Mouse (Mus musculus) heart, embryonic 16.5 days (tissue): ENCODE measurements at regions not wholly inside any gene's neighbourhood (a gene's known extent, or its start where the extent isn't known, plus 50 kb on each side); places are given as distances from the start of the nearest gene placed in this dataset.

Experiments
- ATAC-seq: fragments of 200-750 bp; cut with Nextera tagmentation; replicated peaks from 2 replicates; pipeline ENCODE4 v1.8.0; 2017; ENCODE audit warnings: moderate number of reproducible peaks; ENCODE audit not compliant: insufficient read depth, low FRiP score; ENCODE audit errors: extremely low read depth
- H3K27ac ChIP-seq: fragments of 300-500 bp; sonication (generic); 2 replicates; pipeline ENCODE4 v1.5.1; 2014; ENCODE audit warnings: mild to moderate bottlenecking, low read length, control low read depth, moderate library complexity
- H3K27me3 ChIP-seq: fragments of 300-500 bp; sonication (generic); 2 replicates; pipeline ENCODE4 v1.6.1; 2014; ENCODE audit warnings: low read length, mixed read lengths; ENCODE audit not compliant: control insufficient read depth, insufficient read depth
- H3K36me3 ChIP-seq: fragments of 300-500 bp; sonication (generic); 2 replicates; pipeline ENCODE4 v1.6.1; 2014; ENCODE audit not compliant: control insufficient read depth, insufficient read depth
- H3K4me1 ChIP-seq: fragments of 300-500 bp; sonication (generic); 2 replicates; pipeline ENCODE4 v1.6.1; 2014; ENCODE audit warnings: low read length, mixed read lengths; ENCODE audit not compliant: control insufficient read depth, insufficient read depth
- H3K4me2 ChIP-seq: fragments of 300-500 bp; sonication (generic); 2 replicates; pipeline ENCODE4 v1.6.1; 2014; ENCODE audit warnings: low read depth, mild to moderate bottlenecking, control low read depth, low read length
- H3K4me3 ChIP-seq: fragments of 300-500 bp; sonication (generic); 2 replicates; pipeline ENCODE4 v1.5.1; 2014; ENCODE audit warnings: mild to moderate bottlenecking, control low read depth, low read length
- H3K9ac ChIP-seq: fragments of 300-500 bp; sonication (generic); 2 replicates; pipeline ENCODE4 v1.6.1; 2014; ENCODE audit warnings: low read length, control low read depth
- H3K9me3 ChIP-seq: fragments of 300-500 bp; sonication (generic); replicated peaks from 2 replicates; pipeline ENCODE4 v1.6.1; 2016; ENCODE audit warnings: low read length; ENCODE audit not compliant: control insufficient read depth
- WGBS: fragments of 180-500 bp; shearing (Covaris S2); extraction: QIAGEN DNeasy Blood & Tissue Kit; methylation state at CpG from one replicate; pipeline ENCODE4 v1.1.7; 2014; 5-methylcytosine and 5-hydroxymethylcytosine counted together

DNA sequence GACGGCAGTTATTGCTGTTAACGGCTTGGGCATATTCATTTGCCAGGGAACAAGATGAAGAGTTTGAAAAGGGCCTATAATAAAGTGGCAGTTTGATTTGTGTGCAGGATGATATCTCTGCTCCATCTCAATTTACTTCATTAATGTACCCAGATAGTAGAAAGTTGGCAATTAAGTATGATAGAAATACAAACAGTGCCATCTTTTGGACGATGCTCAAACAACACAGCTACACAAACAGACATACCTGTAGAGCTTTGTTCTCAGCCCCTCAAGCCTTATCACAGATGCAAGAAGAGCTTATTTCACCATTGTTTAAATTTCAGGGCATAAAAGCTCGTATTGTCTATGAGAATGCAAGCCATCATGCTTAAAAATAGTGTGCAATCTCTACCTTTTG lies 82.2 kb downstream of the Tnfsf11 start:
- Histone ChIP-seq H3K27me3 (no peaks in the 10 kb centered on the region), H3K4me3 (no peak overlapping the region), H3K4me2 (no peak overlapping the region), H3K9ac (no peak overlapping the region), H3K9me3 (no peaks in the 10 kb centered on the region), H3K4me1 (no peaks in the 10 kb centered on the region), H3K27ac (no peak overlapping the region), H3K36me3 (no peaks in the 10 kb centered on the region)
- 66% methylated on average over 4 of the region's 4 CpGs for WGBS
- ATAC-seq = no peak

DNA sequence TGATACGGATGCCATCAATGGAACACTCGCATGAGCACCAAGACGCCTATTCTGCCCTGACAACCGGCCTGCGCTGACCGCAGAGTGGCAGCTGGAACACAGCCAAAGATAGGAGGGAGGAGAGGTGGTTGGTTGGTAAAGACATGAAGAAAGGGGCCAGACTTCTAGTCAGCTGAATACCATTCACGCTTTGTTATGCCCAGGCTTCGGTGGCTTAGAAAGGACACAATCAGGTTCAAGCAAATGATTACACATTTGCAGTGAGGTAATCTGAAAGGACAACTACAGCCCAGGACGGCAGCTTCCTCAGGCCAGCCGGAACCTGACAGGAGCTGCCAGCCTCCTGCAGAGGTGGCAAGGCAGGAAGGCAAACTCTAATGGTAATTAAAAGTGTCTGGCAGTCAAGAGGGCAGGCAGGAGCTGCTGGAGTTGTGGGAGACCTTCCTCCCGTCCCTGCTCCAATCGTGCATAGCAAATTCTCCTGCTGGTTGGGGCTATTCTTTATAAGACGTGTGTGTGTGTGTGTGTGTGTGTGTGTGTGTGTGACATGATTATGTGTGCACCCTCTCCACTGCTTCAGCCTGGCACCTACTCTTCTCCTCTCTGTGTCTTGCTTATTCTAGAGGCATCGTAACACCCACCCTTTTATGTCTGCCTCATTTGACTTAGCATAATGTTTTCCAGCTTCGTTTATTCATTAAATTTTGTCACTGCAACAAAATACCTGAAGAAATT lies 91.4 kb downstream of the Tnfsf11 start:
- Histone ChIP-seq H3K9ac (no peak overlapping the region), H3K36me3 (no peaks in the 10 kb centered on the region), H3K4me1 (peaks cover 11% of the 10 kb centered on the region), H3K27me3 (no peaks in the 10 kb centered on the region), H3K9me3 (no peaks in the 10 kb centered on the region), H3K4me3 (no peak overlapping the region), H3K4me2 (peak overlapping the region; percentile 55), H3K27ac (no peak overlapping the region; the same call in 1 of the 2 replicates)
- ATAC-seq = 0 out of 2 replicates have a peak, but pooled peaks have one; percentile 49
- 24% methylated on average over 15 of the region's 15 CpGs for WGBS

DNA sequence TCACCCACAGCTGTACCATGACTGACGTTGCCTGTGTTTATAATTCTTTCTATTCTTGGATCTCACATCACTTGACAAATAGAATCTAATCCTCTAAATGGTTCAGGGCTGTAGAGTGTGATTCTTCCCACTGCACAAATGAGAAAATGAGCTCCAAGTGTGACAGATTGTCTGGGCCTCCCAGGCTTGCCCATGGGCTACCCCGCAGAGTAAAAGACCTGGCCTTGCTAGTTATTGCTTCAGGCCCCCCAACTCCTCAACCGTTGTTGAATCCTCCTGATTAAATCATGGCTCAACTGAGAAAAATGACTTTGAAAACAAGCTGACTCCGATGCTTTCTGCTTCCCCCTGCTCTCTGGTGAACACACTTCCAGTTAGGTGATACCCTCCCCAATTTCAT lies 92.4 kb downstream of the Tnfsf11 start:
- no peak overlapping the region for H3K4me3 ChIP-seq
- H3K27ac ChIP-seq = no peak overlapping the region
- no peak overlapping the region for H3K4me2 ChIP-seq
- H3K9me3 ChIP-seq = no peaks in the 10 kb centered on the region
- 64% methylated on average over 4 of the region's 4 CpGs for WGBS
- no peak for ATAC-seq
- H3K27me3 ChIP-seq = no peaks in the 10 kb centered on the region
- H3K4me1 ChIP-seq = peaks cover 11% of the 10 kb centered on the region
- no peak overlapping the region for H3K9ac ChIP-seq
- no peaks in the 10 kb centered on the region for H3K36me3 ChIP-seq

- ATAC-seq = no peak
- Histone ChIP-seq H3K9ac (no peak overlapping the region), H3K4me3 (no peak overlapping the region), H3K27me3 (no peaks in the 10 kb centered on the region), H3K27ac (no peak overlapping the region), H3K4me2 (no peak overlapping the region), H3K9me3 (0 out of 2 replicates have a peak, but pooled peaks cover 6% of the 10 kb centered on the region), H3K4me1 (no peaks in the 10 kb centered on the region), H3K36me3 (no peaks in the 10 kb centered on the region)
- 89% methylated on average over 4 of the region's 4 CpGs for WGBS
Measured at GRCm38 (mm10) chr14:78204566-78204863, 103.3 kb downstream of the Tnfsf11 start.

DNA sequence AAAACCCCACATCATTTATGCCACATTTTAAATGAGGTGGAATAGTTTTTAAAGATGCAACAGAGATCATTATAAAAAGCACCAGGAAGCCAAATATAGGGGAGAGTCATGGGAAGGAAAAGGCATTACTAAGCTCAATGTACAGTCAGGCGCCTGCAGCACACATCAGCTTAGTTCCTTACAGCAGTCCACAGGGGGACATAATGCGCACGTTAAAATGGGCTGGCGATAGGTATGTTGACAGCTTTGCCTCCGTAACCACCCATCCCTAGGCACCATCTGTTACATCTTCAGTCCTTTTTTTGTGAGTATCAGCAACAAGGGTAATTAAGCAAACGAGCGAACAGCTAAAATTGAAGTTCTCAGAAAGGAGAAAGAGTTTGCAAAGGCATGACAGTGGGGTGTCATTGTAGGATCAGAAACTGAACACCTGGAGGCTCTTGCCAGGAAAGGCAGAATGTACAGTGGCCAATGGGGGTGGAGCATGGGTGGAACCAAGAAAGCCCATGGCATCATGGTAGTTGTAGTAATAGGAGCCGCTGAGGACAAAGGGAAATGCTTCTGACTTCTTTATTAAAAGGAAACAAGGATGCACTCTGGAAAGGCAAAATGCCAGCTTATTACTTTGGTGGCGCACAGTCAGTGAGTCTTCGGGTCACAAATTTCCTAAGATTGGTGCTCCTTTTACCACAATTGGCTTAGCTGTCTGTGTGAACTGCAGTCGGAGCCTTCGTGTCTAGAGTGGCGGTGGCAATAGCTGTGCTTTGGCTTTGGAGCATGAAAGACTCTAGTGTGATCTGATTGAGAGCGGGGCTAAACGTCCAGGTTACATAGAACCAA lies 103.9 kb downstream of the Tnfsf11 start:
- no peaks in the 10 kb centered on the region for H3K4me1 ChIP-seq
- H3K9ac ChIP-seq = no peak overlapping the region
- no peaks in the 10 kb centered on the region for H3K36me3 ChIP-seq
- H3K4me3 ChIP-seq = no peak overlapping the region
- 80% methylated on average over 15 of the region's 15 CpGs for WGBS
- no peak overlapping the region for H3K4me2 ChIP-seq
- ATAC-seq = no peak
- H3K9me3 ChIP-seq = 0 out of 2 replicates have a peak, but pooled peaks cover 6% of the 10 kb centered on the region
- no peaks in the 10 kb centered on the region for H3K27me3 ChIP-seq
- no peak overlapping the region for H3K27ac ChIP-seq

- 79% methylated on average over 1 of the region's 1 CpGs for WGBS
- no peak overlapping the region for H3K9ac ChIP-seq
- H3K4me3 ChIP-seq = no peak overlapping the region
- no peak overlapping the region for H3K4me2 ChIP-seq
- no peaks in the 10 kb centered on the region for H3K4me1 ChIP-seq
- H3K27me3 ChIP-seq = no peaks in the 10 kb centered on the region
- no peaks in the 10 kb centered on the region for H3K36me3 ChIP-seq
- no peak overlapping the region for H3K27ac ChIP-seq
- ATAC-seq = no peak
- 0 out of 2 replicates have a peak, but pooled peaks cover 10% of the 10 kb centered on the region for H3K9me3 ChIP-seq
Measured at GRCm38 (mm10) chr14:78202781-78203180, 105.1 kb downstream of the Tnfsf11 start.

DNA sequence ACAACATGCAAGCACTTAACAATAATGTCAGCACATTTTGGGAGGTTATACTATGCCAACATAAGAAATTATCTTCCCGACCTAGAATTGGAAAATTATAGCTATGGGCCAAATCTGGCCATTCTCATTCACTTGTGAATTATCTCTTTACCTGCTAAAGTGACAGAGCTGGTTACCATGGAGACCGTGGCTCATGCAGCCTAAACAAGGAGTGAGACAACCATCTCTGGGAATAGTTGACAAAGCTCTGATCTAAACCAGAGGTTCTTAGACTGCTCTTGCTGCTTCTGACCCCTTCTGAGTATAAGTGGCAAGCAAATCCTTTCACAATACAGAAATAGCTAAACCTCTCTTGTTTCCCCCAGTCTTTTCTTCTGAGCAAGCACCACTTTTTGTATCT lies 108.7 kb upstream of the Fam216b start:
- no peak overlapping the region for H3K9ac ChIP-seq
- no peaks in the 10 kb centered on the region for H3K36me3 ChIP-seq
- no peak overlapping the region for H3K4me3 ChIP-seq
- no peak for ATAC-seq
- H3K9me3 ChIP-seq = 0 out of 2 replicates have a peak, but pooled peaks cover 7% of the 10 kb centered on the region
- H3K27ac ChIP-seq = no peak overlapping the region
- WGBS = 67% methylated on average over 2 of the region's 2 CpGs
- H3K4me1 ChIP-seq = no peaks in the 10 kb centered on the region
- no peak overlapping the region for H3K4me2 ChIP-seq
- no peaks in the 10 kb centered on the region for H3K27me3 ChIP-seq

- Histone ChIP-seq H3K36me3 (no peaks in the 10 kb centered on the region), H3K9ac (no peak overlapping the region), H3K4me3 (no peak overlapping the region), H3K27ac (no peak overlapping the region), H3K9me3 (no peaks in the 10 kb centered on the region), H3K4me1 (no peaks in the 10 kb centered on the region), H3K27me3 (no peaks in the 10 kb centered on the region), H3K4me2 (no peak overlapping the region)
- 55% methylated on average over 6 of the region's 6 CpGs for WGBS
- no peak for ATAC-seq
Measured at GRCm38 (mm10) chr14:78179576-78179975, 90.8 kb upstream of the Fam216b start.

GRCm38 (mm10) chr14:78173451-78173850 lies 84.6 kb upstream of the Fam216b start:
- 93% methylated on average over 2 of the region's 2 CpGs for WGBS

More at GRCm38 (mm10) chr14:78173451-78173850, 84.6 kb upstream of the Fam216b start:
- no peak overlapping the region for H3K4me3 ChIP-seq
- no peaks in the 10 kb centered on the region for H3K36me3 ChIP-seq
- H3K27ac ChIP-seq = no peak overlapping the region
- no peak overlapping the region for H3K4me2 ChIP-seq
- ATAC-seq = no peak
- no peaks in the 10 kb centered on the region for H3K4me1 ChIP-seq
- no peaks in the 10 kb centered on the region for H3K27me3 ChIP-seq
- no peaks in the 10 kb centered on the region for H3K9me3 ChIP-seq
- no peak overlapping the region for H3K9ac ChIP-seq
